Mouse (Mus musculus) CH12.LX (cell line): ENCODE data around the gene Slc22a7. TPM values are rescaled to one million over a fixed set of nuclear protein-coding genes. Genes with fewer than 3 reads are reported as not detected.
A peak's percentile ranks its signal among the peaks of the same experiment; 100 is the strongest.

Source experiments
- BHLHE40 ChIP-seq: IDR thresholded peaks from 2 replicates; pipeline ENCODE4 v1.6.1; 2011; ENCODE audit warnings: mild to moderate bottlenecking, low read depth, low read length, improper control_type of control experiment
- E2F4 ChIP-seq: IDR thresholded peaks from 2 replicates; pipeline ENCODE4 v1.6.1; 2011; ENCODE audit warnings: low read depth, low read length, improper control_type of control experiment; ENCODE audit not compliant: insufficient replicate concordance
- MAFK ChIP-seq: IDR thresholded peaks from 2 replicates; pipeline ENCODE4 v1.6.1; 2011; ENCODE audit warnings: low read length, improper control_type of control experiment; ENCODE audit not compliant: insufficient replicate concordance
- MAX ChIP-seq: IDR thresholded peaks from 2 replicates; pipeline ENCODE4 v1.6.1; 2011; ENCODE audit warnings: low read length, improper control_type of control experiment
- MAZ ChIP-seq: IDR thresholded peaks from 2 replicates; pipeline ENCODE4 v1.6.1; 2012; ENCODE audit warnings: low read depth, mild to moderate bottlenecking, inconsistent platforms, low read length, improper control_type of control experiment, moderate library complexity
- NELFE ChIP-seq: IDR thresholded peaks from 2 replicates; pipeline ENCODE4 v1.6.1; 2011; ENCODE audit warnings: low read depth, low read length, improper control_type of control experiment
- POLR2AphosphoS2 ChIP-seq: IDR thresholded peaks from 2 replicates; pipeline ENCODE4 v1.6.1; 2011; ENCODE audit warnings: low read depth, low read length, improper control_type of control experiment
- SMC3 ChIP-seq: IDR thresholded peaks from 2 replicates; pipeline ENCODE4 v1.6.1; 2011; ENCODE audit warnings: low read depth, low read length, improper control_type of control experiment
- USF1 ChIP-seq: IDR thresholded peaks from 2 replicates; pipeline ENCODE4 v1.6.1; 2014; ENCODE audit warnings: low read depth, mild to moderate bottlenecking, inconsistent platforms, low read length, improper control_type of control experiment
- USF2 ChIP-seq: conservative IDR thresholded peaks from 2 replicates; pipeline ENCODE4 v1.6.1; 2011; ENCODE audit warnings: low read depth, low read length, improper control_type of control experiment
- polyA plus RNA-seq: library from polyadenylated mRNA; unstranded; fragments of >175 nt; gene quantifications from 2 replicates; pipeline ENCODE4 v1.2.1, GENCODE M21; 2012; ENCODE audit warnings: low read depth; ENCODE audit not compliant: insufficient read length
- total RNA-seq, 2 experiments: library from RNA; depleted of rRNA; stranded (reverse); fragments of 300-350 nt in 1 of 2; fragments of >200 nt in 1 of 2; gene quantifications; 2 replicates each; pipeline ENCODE4 v1.2.3; 2012 to 2014

Gene Slc22a7
- total and polyA plus RNA-seq, 3 experiments = not detected

- TF ChIP-seq POLR2AphosphoS2 (no peak), MAFK (no peak), MAX (peak; percentile 83), USF2 (peak; percentile 87), BHLHE40 (0 out of 2 replicates have a peak, but pooled peaks have one; percentile 3), SMC3 (no peak), MAZ (0 out of 2 replicates have a peak, but pooled peaks have one; percentile 51), USF1 (peak; percentile 97), E2F4 (no peak), NELFE (peak; percentile 47; the same call in 1 of the 2 replicates)
These were observed 54.8 kb downstream of the Slc22a7 start, which contains the start of gene Zfp318 (continued) for GRCm38 (mm10) chr17:46383294-46384060.

Other genes with a start within 250 kb of the Slc22a7 start
Only the 20 nearest of the 21 such genes appear.
- 36.0 and 39.3 TPM in 2 replicates for gene Polh, start 235.8 kb downstream of the Slc22a7 start, total RNA-seq (2012; rRNA removed)
- gene Polh, start 235.8 kb downstream of the Slc22a7 start, total RNA-seq (2014; rRNA removed) = 40.4 and 40.8 TPM in 2 replicates
- gene Polh, start 235.8 kb downstream of the Slc22a7 start, polyA plus RNA-seq = 20.3 and 23.1 TPM in 2 replicates
- 44.7 and 53.7 TPM in 2 replicates for gene Xpo5, start 235.7 kb downstream of the Slc22a7 start, total RNA-seq (2012; rRNA removed)
- gene Xpo5, start 235.7 kb downstream of the Slc22a7 start, total RNA-seq (2014; rRNA removed) = 56.3 and 56.5 TPM in 2 replicates
- gene Xpo5, start 235.7 kb downstream of the Slc22a7 start, polyA plus RNA-seq = 53.3 and 55.1 TPM in 2 replicates
- 361 and 433 TPM in 2 replicates for gene Polr1c, start 190.4 kb downstream of the Slc22a7 start, total RNA-seq (2012; rRNA removed)
- gene Polr1c, start 190.4 kb downstream of the Slc22a7 start, total RNA-seq (2014; rRNA removed) = 350 and 356 TPM in 2 replicates
- gene Polr1c, start 190.4 kb downstream of the Slc22a7 start, polyA plus RNA-seq = 367 and 386 TPM in 2 replicates
- 24.8 and 32.5 TPM in 2 replicates for gene Yipf3, start 190.4 kb downstream of the Slc22a7 start, total RNA-seq (2012; rRNA removed)
- 9.0 and 15.8 TPM in 2 replicates for gene Yipf3, start 190.4 kb downstream of the Slc22a7 start, total RNA-seq (2014; rRNA removed)
- gene Yipf3, start 190.4 kb downstream of the Slc22a7 start, polyA plus RNA-seq = 45.4 and 52.6 TPM in 2 replicates
- 2.7 and 3.6 TPM in 2 replicates for gene Lrrc73, start 184.9 kb downstream of the Slc22a7 start, total RNA-seq (2012; rRNA removed)
- gene Lrrc73, start 184.9 kb downstream of the Slc22a7 start, total RNA-seq (2014; rRNA removed) = 1.5 and 1.8 TPM in 2 replicates
- 4.0 and 4.2 TPM in 2 replicates for gene Lrrc73, start 184.9 kb downstream of the Slc22a7 start, polyA plus RNA-seq
- gene Tjap1, start 155.4 kb downstream of the Slc22a7 start, total RNA-seq (2012; rRNA removed) = 13.8 and 14.2 TPM in 2 replicates
- 8.6 and 9.1 TPM in 2 replicates for gene Tjap1, start 155.4 kb downstream of the Slc22a7 start, total RNA-seq (2014; rRNA removed)
- 24.3 and 28.6 TPM in 2 replicates for gene Tjap1, start 155.4 kb downstream of the Slc22a7 start, polyA plus RNA-seq
- 0.08 and 0.13 TPM in 2 replicates for gene Dlk2, start 141.0 kb downstream of the Slc22a7 start, total RNA-seq (2012; rRNA removed)
- not detected in 2 replicates for gene Dlk2, start 141.0 kb downstream of the Slc22a7 start, total RNA-seq (2014; rRNA removed)
- gene Dlk2, start 141.0 kb downstream of the Slc22a7 start, polyA plus RNA-seq = not detected in 2 replicates
- 3.6 and 4.1 TPM in 2 replicates for gene Abcc10, start 110.1 kb downstream of the Slc22a7 start, total RNA-seq (2012; rRNA removed)
- gene Abcc10, start 110.1 kb downstream of the Slc22a7 start, total RNA-seq (2014; rRNA removed) = 1.1 and 1.4 TPM in 2 replicates
- gene Abcc10, start 110.1 kb downstream of the Slc22a7 start, polyA plus RNA-seq = 2.7 and 3.8 TPM in 2 replicates
- gene Zfp318, start 54.7 kb downstream of the Slc22a7 start, total RNA-seq (2012; rRNA removed) = 2.5 and 2.9 TPM in 2 replicates
- 1.4 and 1.8 TPM in 2 replicates for gene Zfp318, start 54.7 kb downstream of the Slc22a7 start, total RNA-seq (2014; rRNA removed)
- 2.8 and 5.0 TPM in 2 replicates for gene Zfp318, start 54.7 kb downstream of the Slc22a7 start, polyA plus RNA-seq
- gene Crip3, start 9.5 kb downstream of the Slc22a7 start, total RNA-seq (2012; rRNA removed) = not detected in 2 replicates
- not detected in 2 replicates for gene Crip3, start 9.5 kb downstream of the Slc22a7 start, total RNA-seq (2014; rRNA removed)
- not detected in 2 replicates for gene Crip3, start 9.5 kb downstream of the Slc22a7 start, polyA plus RNA-seq
- gene Ttbk1, start 49.2 kb upstream of the Slc22a7 start, total RNA-seq (2012; rRNA removed) = 0.04 and 0.08 TPM in 2 replicates
- not detected in 2 replicates for gene Ttbk1, start 49.2 kb upstream of the Slc22a7 start, total RNA-seq (2014; rRNA removed)
- not detected in 2 replicates for gene Ttbk1, start 49.2 kb upstream of the Slc22a7 start, polyA plus RNA-seq
- 18.5 and 19.9 TPM in 2 replicates for gene Dnph1, start 58.3 kb upstream of the Slc22a7 start, total RNA-seq (2012; rRNA removed)
- gene Dnph1, start 58.3 kb upstream of the Slc22a7 start, total RNA-seq (2014; rRNA removed) = 27.3 and 30.2 TPM in 2 replicates
- 27.2 and 28.4 TPM in 2 replicates for gene Dnph1, start 58.3 kb upstream of the Slc22a7 start, polyA plus RNA-seq
- 0.08 TPM in 2 replicates for gene Cul9, start 107.9 kb upstream of the Slc22a7 start, total RNA-seq (2012; rRNA removed)
- 0.05 TPM in 1 of 2 replicates, not detected in the other for gene Cul9, start 107.9 kb upstream of the Slc22a7 start, total RNA-seq (2014; rRNA removed)
- gene Cul9, start 107.9 kb upstream of the Slc22a7 start, polyA plus RNA-seq = 0.27 and 0.65 TPM in 2 replicates
- 38.2 and 48.1 TPM in 2 replicates for gene Srf, start 117.7 kb upstream of the Slc22a7 start, total RNA-seq (2012; rRNA removed)
- gene Srf, start 117.7 kb upstream of the Slc22a7 start, total RNA-seq (2014; rRNA removed) = 40.8 and 54.5 TPM in 2 replicates
- 60.1 and 81.6 TPM in 2 replicates for gene Srf, start 117.7 kb upstream of the Slc22a7 start, polyA plus RNA-seq
- gene Ptk7, start 191.0 kb upstream of the Slc22a7 start, total RNA-seq (2012; rRNA removed) = 2.9 and 4.8 TPM in 2 replicates
- gene Ptk7, start 191.0 kb upstream of the Slc22a7 start, total RNA-seq (2014; rRNA removed) = 0.11 and 0.14 TPM in 2 replicates
- 0.20 and 0.29 TPM in 2 replicates for gene Ptk7, start 191.0 kb upstream of the Slc22a7 start, polyA plus RNA-seq
- 7.8 and 10.7 TPM in 2 replicates for gene Klc4, start 207.6 kb upstream of the Slc22a7 start, total RNA-seq (2012; rRNA removed)
- 6.6 and 8.3 TPM in 2 replicates for gene Klc4, start 207.6 kb upstream of the Slc22a7 start, total RNA-seq (2014; rRNA removed)
- 6.7 and 7.8 TPM in 2 replicates for gene Klc4, start 207.6 kb upstream of the Slc22a7 start, polyA plus RNA-seq
- gene Mrpl2, start 207.8 kb upstream of the Slc22a7 start, total RNA-seq (2012; rRNA removed) = 235 and 238 TPM in 2 replicates
- gene Mrpl2, start 207.8 kb upstream of the Slc22a7 start, total RNA-seq (2014; rRNA removed) = 128 and 130 TPM in 2 replicates
- 158 and 201 TPM in 2 replicates for gene Mrpl2, start 207.8 kb upstream of the Slc22a7 start, polyA plus RNA-seq
- 76.0 and 82.5 TPM in 2 replicates for gene Cul7, start 211.9 kb upstream of the Slc22a7 start, total RNA-seq (2012; rRNA removed)
- 33.3 and 37.7 TPM in 2 replicates for gene Cul7, start 211.9 kb upstream of the Slc22a7 start, total RNA-seq (2014; rRNA removed)
- 65.9 and 68.1 TPM in 2 replicates for gene Cul7, start 211.9 kb upstream of the Slc22a7 start, polyA plus RNA-seq
- 46.1 and 55.0 TPM in 2 replicates for gene Rrp36, start 235.9 kb upstream of the Slc22a7 start, total RNA-seq (2012; rRNA removed)
- 53.6 and 55.2 TPM in 2 replicates for gene Rrp36, start 235.9 kb upstream of the Slc22a7 start, total RNA-seq (2014; rRNA removed)
- 38.1 and 49.3 TPM in 2 replicates for gene Rrp36, start 235.9 kb upstream of the Slc22a7 start, polyA plus RNA-seq
- 94.3 and 106 TPM in 2 replicates for gene Mea1, start 240.3 kb upstream of the Slc22a7 start, total RNA-seq (2012; rRNA removed)
- 68.3 and 73.8 TPM in 2 replicates for gene Mea1, start 240.3 kb upstream of the Slc22a7 start, total RNA-seq (2014; rRNA removed)
- gene Mea1, start 240.3 kb upstream of the Slc22a7 start, polyA plus RNA-seq = 86.1 and 110 TPM in 2 replicates